9 mouse cellular contexts compared by ENCODE assay signal in the genomic region with DNA sequence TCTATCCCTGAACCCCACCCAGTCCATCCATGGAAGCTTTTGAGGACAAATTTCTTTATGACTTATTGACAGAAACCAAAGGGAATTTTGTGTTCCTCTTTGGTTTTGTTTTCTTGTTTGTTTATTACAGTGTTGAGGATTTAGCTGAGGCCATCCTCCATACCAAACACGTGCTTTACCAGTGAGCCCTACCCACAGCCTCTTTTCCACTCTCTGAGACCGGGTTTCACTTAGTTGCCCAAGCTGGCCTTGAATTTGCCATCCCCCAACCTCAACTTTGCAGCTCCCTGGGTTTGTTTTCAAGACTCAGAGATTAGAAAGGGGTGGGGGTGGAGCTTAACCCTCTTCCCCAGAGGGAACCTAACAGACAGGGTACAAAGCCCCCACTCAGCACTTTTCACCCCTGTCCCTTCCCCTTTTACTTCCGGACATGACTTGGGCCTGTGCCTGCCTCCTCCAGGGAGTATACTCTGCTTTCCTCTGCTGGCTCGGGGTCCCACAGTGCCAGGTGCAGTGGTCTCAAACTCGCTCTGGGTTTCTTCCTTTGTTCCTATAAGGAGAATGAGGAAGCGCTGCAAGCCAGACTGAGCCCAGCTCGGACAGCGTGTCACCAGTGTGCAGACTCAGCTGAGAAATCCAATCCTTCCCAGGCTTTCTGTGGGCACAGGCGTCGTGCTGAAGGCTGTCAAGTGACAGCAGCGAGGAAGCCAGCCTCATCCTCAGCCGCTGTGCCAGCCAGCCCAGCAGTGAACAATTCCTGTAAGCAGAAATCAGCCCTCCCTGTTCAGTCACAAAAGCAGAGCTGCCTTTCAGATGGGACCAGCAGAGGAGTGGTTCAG.
DNase-seq lines count a peak whose midpoint lies in the region; ATAC-seq and TF ChIP-seq lines count a peak whose summit lies in the region.
"Had no signal": no experiment of that assay in that cellular context is flagged by ENCODE, and none has a peak within 500 bp of the region (broad histone marks: within the 10 kb centered on the region; RNA-seq: fewer than 3 reads in every experiment).

No protein-coding gene starts in this region.

- no peak overlapping the region for H3K9ac ChIP-seq in kidney, postnatal 0 days (ENCODE audit: low read depth, low read length)
- no peak overlapping the region for H3K9ac ChIP-seq in limb, embryonic 15.5 days
- H3K9ac ChIP-seq: stomach, embryonic 15.5 days had no signal

- TF ChIP-seq POLR2A in bone marrow, adult 2 months (IDR thresholded peaks at IDR 0.05; ENCODE audit: borderline replicate concordance, control insufficient read depth, low read depth, low read length): no peak

- WGBS in kidney, postnatal 0 days: 36% methylated on average over 12 of the region's 12 CpGs
- 3% methylated on average over 12 of the region's 12 CpGs for WGBS in bone marrow, adult 2 months
- WGBS in limb, embryonic 15.5 days: 43% methylated on average over 12 of the region's 12 CpGs

- no peaks in the 10 kb centered on the region for H3K27me3 ChIP-seq in kidney, postnatal 0 days (ENCODE audit: insufficient read depth, low read length)
- no peaks in the 10 kb centered on the region for H3K27me3 ChIP-seq in limb, embryonic 15.5 days
- H3K27me3 ChIP-seq: stomach, embryonic 15.5 days had no signal

- no peaks in the 10 kb centered on the region for H3K9me3 ChIP-seq in kidney, postnatal 0 days (replicated peaks; ENCODE audit: low read length)
- no peaks in the 10 kb centered on the region for H3K9me3 ChIP-seq in limb, embryonic 15.5 days
- H3K9me3 ChIP-seq: stomach, embryonic 15.5 days had no signal

- no peak overlapping the region for H3K27ac ChIP-seq in kidney, postnatal 0 days
- peak overlapping the region; percentile 88 for H3K27ac ChIP-seq in bone marrow, adult 2 months (ENCODE audit: control insufficient read depth, insufficient read depth, low read depth, low read length, poor library complexity)
- peak overlapping the region; percentile 43 for H3K27ac ChIP-seq in limb, embryonic 15.5 days
- H3K27ac ChIP-seq: stomach, embryonic 15.5 days had no signal

- no peak overlapping the region for H3K4me2 ChIP-seq in kidney, postnatal 0 days (ENCODE audit: low read length)
- H3K4me2 ChIP-seq in limb, embryonic 15.5 days: no peak overlapping the region
- H3K4me2 ChIP-seq: stomach, embryonic 15.5 days had no signal

- H3K36me3 ChIP-seq in kidney, postnatal 0 days (ENCODE audit: insufficient read depth, low read length): no peaks in the 10 kb centered on the region
- H3K36me3 ChIP-seq in limb, embryonic 15.5 days: no peaks in the 10 kb centered on the region
- H3K36me3 ChIP-seq: stomach, embryonic 15.5 days had no signal

- no peak for DNase-seq in kidney, postnatal 0 days (ENCODE audit: low spot score)
- DNase-seq in kidney, postnatal 4 days: no peak
- DNase-seq in cerebellum, adult 18-20 months: no peak
- no peak for DNase-seq in urinary bladder, adult 2 months (ENCODE audit: low spot score)

- peaks cover 24% of the 10 kb centered on the region; the same call in 1 of the 2 replicates for H3K4me1 ChIP-seq in kidney, postnatal 0 days (replicated peaks; ENCODE audit: insufficient read depth, low read length)
- H3K4me1 ChIP-seq in bone marrow, adult 2 months (ENCODE audit: control insufficient read depth, insufficient read depth, low read length): peaks cover 2% of the 10 kb centered on the region
- peaks cover 46% of the 10 kb centered on the region for H3K4me1 ChIP-seq in limb, embryonic 15.5 days

- ATAC-seq in kidney, postnatal 0 days (replicated peaks; ENCODE audit: low FRiP score, low read depth): 0 out of 2 replicates have a peak, but pooled peaks have one; percentile 19
- peak; percentile 70 for ATAC-seq in granulocyte monocyte progenitor cell, adult 5-6 weeks (replicated peaks; ENCODE audit: poor library complexity, severe bottlenecking)
- no peak for ATAC-seq in limb, embryonic 15.5 days (ENCODE audit: insufficient number of reproducible peaks, low FRiP score, low TSS enrichment, low read depth)
- peak; percentile 78 for ATAC-seq in neutrophil, adult 5-6 weeks (ENCODE audit: extremely low read depth, insufficient number of reproducible peaks, low FRiP score, poor library complexity, severe bottlenecking)

- H3K4me3 ChIP-seq in kidney, postnatal 0 days (replicated peaks; ENCODE audit: low read depth, low read length): no peak overlapping the region
- H3K4me3 ChIP-seq in bone marrow, adult 2 months (replicated peaks; ENCODE audit: control insufficient read depth, low read depth, low read length): no peak overlapping the region
- H3K4me3 ChIP-seq in limb, embryonic 15.5 days: no peak overlapping the region
- H3K4me3 ChIP-seq: stomach, embryonic 15.5 days had no signal

- TF ChIP-seq CTCF in kidney, postnatal 0 days (IDR thresholded peaks at IDR 0.05; ENCODE audit: low read depth): no peak
- no peak for TF ChIP-seq CTCF in bone marrow, adult 2 months (IDR thresholded peaks at IDR 0.05; ENCODE audit: control insufficient read depth, insufficient read depth, low read length)
